Mouse (Mus musculus): ENCODE data around the gene Slc9a2.
"Not testable (repeated sequence)": the region's sequence is repeated elsewhere in the genome, so short reads cannot be mapped to it uniquely, and the experiment has no call there.

Gene Slc9a2

GRCm38 (mm10) chr1:40680067-40680867 lies at the start of gene Slc9a2:
TSS of gene Slc9a2 (plus strand) at chr1:40680574.
- DNase-seq (ENCODE audit: low spot score in 2 of 2), result no peak

- DNase-seq (ENCODE audit: low spot score in 2 of 2), result no peak
Observed at GRCm38 (mm10) chr1:40632407-40633062, 47.8 kb upstream of the Slc9a2 start.

- DNase-seq (ENCODE audit: low spot score in 2 of 2), result no peak
Observed at GRCm38 (mm10) chr1:40634608-40635007, 45.8 kb upstream of the Slc9a2 start.

- DNase-seq (ENCODE audit: low spot score in 2 of 2), result no peak
Observed at GRCm38 (mm10) chr1:40648234-40648633, 32.1 kb upstream of the Slc9a2 start.

- DNase-seq (ENCODE audit: low spot score in 2 of 2), result no peak
Observed at GRCm38 (mm10) chr1:40650803-40651497, 29.4 kb upstream of the Slc9a2 start.

GRCm38 (mm10) chr1:40657035-40657434 lies 23.3 kb upstream of the Slc9a2 start:
- no peak for DNase-seq (ENCODE audit: low spot score in 2 of 2)

- peak; percentile 10 to 40 for DNase-seq (ENCODE audit: low spot score in 2 of 2)
Observed at GRCm38 (mm10) chr1:40657978-40658496, 22.3 kb upstream of the Slc9a2 start.

- no peak for DNase-seq (ENCODE audit: low spot score in 2 of 2)
Observed at GRCm38 (mm10) chr1:40659017-40659416, 21.4 kb upstream of the Slc9a2 start.

- DNase-seq (ENCODE audit: low spot score in 2 of 2), result no peak
Observed at GRCm38 (mm10) chr1:40659496-40659895, 20.9 kb upstream of the Slc9a2 start.

GRCm38 (mm10) chr1:40660838-40661237 lies 19.5 kb upstream of the Slc9a2 start:
- DNase-seq (ENCODE audit: low spot score in 2 of 2), result no peak

GRCm38 (mm10) chr1:40665401-40666370 lies 14.7 kb upstream of the Slc9a2 start:
- no peak for DNase-seq (ENCODE audit: low spot score in 2 of 2)

- DNase-seq (ENCODE audit: low spot score in 2 of 2), result not testable (repeated sequence)
Observed at GRCm38 (mm10) chr1:40667442-40667841, 12.9 kb upstream of the Slc9a2 start.

- DNase-seq (ENCODE audit: low spot score in 2 of 2), result no peak
Observed at GRCm38 (mm10) chr1:40670025-40670424, 10.3 kb upstream of the Slc9a2 start.

- DNase-seq (ENCODE audit: low spot score in 2 of 2), result no peak
Observed at GRCm38 (mm10) chr1:40671490-40671889, 8.9 kb upstream of the Slc9a2 start.

- no peak for DNase-seq (ENCODE audit: low spot score in 2 of 2)
Observed at GRCm38 (mm10) chr1:40677306-40677705, 3.1 kb upstream of the Slc9a2 start.

GRCm38 (mm10) chr1:40680868-40681698 lies 709 bp downstream of the Slc9a2 start:
- peak; percentile 9 to 28 for DNase-seq (ENCODE audit: low spot score in 2 of 2)

- peak in 1 of 2 experiments; percentile 15 for DNase-seq (ENCODE audit: low spot score in 2 of 2)
Observed at GRCm38 (mm10) chr1:40681699-40682510, 1.5 kb downstream of the Slc9a2 start.

- no peak for DNase-seq (ENCODE audit: low spot score in 2 of 2)
Observed at GRCm38 (mm10) chr1:40694296-40694695, 13.9 kb downstream of the Slc9a2 start.

GRCm38 (mm10) chr1:40696436-40696835 lies 16.1 kb downstream of the Slc9a2 start:
- no peak for DNase-seq (ENCODE audit: low spot score in 2 of 2)
